In genomic region chr10:120130621-120131020, GRCm38 (mm10) we compare ENCODE assay signal across 9 mouse cellular contexts. TPM values are rescaled to one million over a fixed set of nuclear protein-coding genes. Genes with fewer than 3 reads are reported as not detected.
DNase-seq lines count a peak whose midpoint lies in the region; ATAC-seq and TF ChIP-seq lines count a peak whose summit lies in the region.
"Had no signal": no experiment of that assay in that cellular context is flagged by ENCODE, and none has a peak within 500 bp of the region (broad histone marks: within the 10 kb centered on the region; RNA-seq: fewer than 3 reads in every experiment).

No protein-coding gene starts in this region.

- no peak overlapping the region for H3K27ac ChIP-seq in heart, embryonic 11.5 days (ENCODE audit: low read depth, low read length)
- H3K27ac ChIP-seq in bone marrow, adult 2 months (ENCODE audit: control insufficient read depth, insufficient read depth, low read depth, low read length, poor library complexity), result no peak overlapping the region
- no peak overlapping the region for H3K27ac ChIP-seq in hindbrain, postnatal 0 days
- H3K27ac ChIP-seq: embryonic facial prominence, embryonic 15.5 days had no signal

- peak; percentile 14 to 48 for DNase-seq in heart, postnatal 14 days
- DNase-seq in hindbrain, postnatal 0 days (ENCODE audit: low spot score), result peak; percentile 85
- DNase-seq in left cerebral cortex, postnatal 36 days (ENCODE audit: low spot score in 2 of 2), result peak; percentile 26 to 31
- DNase-seq in right cerebral cortex, adult 18-20 months, result peak; percentile 40
- no peak for DNase-seq in MN1 (ENCODE audit: low spot score)

- 52% methylated on average over 16 of the region's 16 CpGs for WGBS in heart, embryonic 11.5 days (ENCODE audit: insufficient replicate concordance)
- WGBS in bone marrow, adult 2 months, result 66% methylated on average over 16 of the region's 16 CpGs
- WGBS in hindbrain, postnatal 0 days, result 63% methylated on average over 16 of the region's 16 CpGs

- no peaks in the 10 kb centered on the region for H3K9me3 ChIP-seq in heart, embryonic 11.5 days (replicated peaks; ENCODE audit: control insufficient read depth, low read length)
- H3K9me3 ChIP-seq in E14TG2a.4 (ENCODE audit: low read length), result peaks cover 4% of the 10 kb centered on the region; the same call in 1 of the 2 replicates
- H3K9me3 ChIP-seq in hindbrain, postnatal 0 days (ENCODE audit: low read length), result no peaks in the 10 kb centered on the region
- H3K9me3 ChIP-seq: embryonic facial prominence, embryonic 15.5 days had no signal

- H3K9ac ChIP-seq in heart, embryonic 11.5 days (ENCODE audit: low read depth, low read length), result no peak overlapping the region
- H3K9ac ChIP-seq in hindbrain, postnatal 0 days (replicated peaks; ENCODE audit: low read length), result no peak overlapping the region
- H3K9ac ChIP-seq: embryonic facial prominence, embryonic 15.5 days had no signal

- H3K36me3 ChIP-seq in heart, embryonic 11.5 days (ENCODE audit: control insufficient read depth, insufficient read depth, low read length), result no peaks in the 10 kb centered on the region
- no peaks in the 10 kb centered on the region for H3K36me3 ChIP-seq in E14TG2a.4 (ENCODE audit: insufficient read depth, low read length)
- H3K36me3 ChIP-seq in hindbrain, postnatal 0 days (ENCODE audit: insufficient read depth, low read length), result no peaks in the 10 kb centered on the region
- H3K36me3 ChIP-seq: embryonic facial prominence, embryonic 15.5 days had no signal

- TF ChIP-seq POLR2A in bone marrow, adult 2 months (IDR thresholded peaks at IDR 0.05; ENCODE audit: borderline replicate concordance, control insufficient read depth, low read depth, low read length), result no peak

- intact Hi-C loops in heart, postnatal 14 days (cut with DNase I), result no loop called here
- intact Hi-C loops in left cerebral cortex, postnatal 36 days (cut with DNase I), result no loop called here

- no peaks in the 10 kb centered on the region; the same call in 1 of the 2 replicates for H3K27me3 ChIP-seq in heart, embryonic 11.5 days (ENCODE audit: control insufficient read depth, insufficient read depth, low read length)
- H3K27me3 ChIP-seq in E14TG2a.4 (ENCODE audit: insufficient read depth, low read length), result peaks cover 9% of the 10 kb centered on the region
- no peaks in the 10 kb centered on the region for H3K27me3 ChIP-seq in hindbrain, postnatal 0 days (ENCODE audit: insufficient read depth, low read length)

- peak; percentile 75 for TF ChIP-seq CTCF in E14TG2a.4 (conservative IDR thresholded peaks at IDR 0.05; ENCODE audit: low read length)
- peak; percentile 37; the same call in 1 of the 2 replicates for TF ChIP-seq CTCF in bone marrow, adult 2 months (IDR thresholded peaks at IDR 0.05; ENCODE audit: control insufficient read depth, insufficient read depth, low read length)
- peak; percentile 71 for TF ChIP-seq CTCF in hindbrain, postnatal 0 days (IDR thresholded peaks at IDR 0.05; ENCODE audit: low read depth)

- ATAC-seq in heart, embryonic 11.5 days (replicated peaks; ENCODE audit: insufficient number of reproducible peaks, low FRiP score, low TSS enrichment), result no peak
- ATAC-seq in hindbrain, postnatal 0 days, result peak; percentile 69; the same call in 1 of the 2 replicates

- no peaks in the 10 kb centered on the region; the same call in 1 of the 2 replicates for H3K4me1 ChIP-seq in heart, embryonic 11.5 days (ENCODE audit: control insufficient read depth, insufficient read depth, low read length)
- peaks cover 56% of the 10 kb centered on the region for H3K4me1 ChIP-seq in E14TG2a.4 (replicated peaks; ENCODE audit: low read depth, low read length)
- peaks cover 3% of the 10 kb centered on the region; the same call in 1 of the 2 replicates for H3K4me1 ChIP-seq in bone marrow, adult 2 months (ENCODE audit: control insufficient read depth, insufficient read depth, low read length)
- no peaks in the 10 kb centered on the region for H3K4me1 ChIP-seq in hindbrain, postnatal 0 days (ENCODE audit: insufficient read depth, low read length)
- H3K4me1 ChIP-seq: embryonic facial prominence, embryonic 15.5 days had no signal

- H3K4me3 ChIP-seq in heart, embryonic 11.5 days (ENCODE audit: low read depth, low read length), result no peak overlapping the region
- H3K4me3 ChIP-seq in E14TG2a.4 (replicated peaks; ENCODE audit: low read length), result no peak overlapping the region
- no peak overlapping the region for H3K4me3 ChIP-seq in bone marrow, adult 2 months (replicated peaks; ENCODE audit: control insufficient read depth, low read depth, low read length)
- H3K4me3 ChIP-seq in hindbrain, postnatal 0 days (ENCODE audit: low read length), result no peak overlapping the region
- H3K4me3 ChIP-seq: embryonic facial prominence, embryonic 15.5 days had no signal

- H3K4me2 ChIP-seq in heart, embryonic 11.5 days, result no peak overlapping the region
- H3K4me2 ChIP-seq in hindbrain, postnatal 0 days (ENCODE audit: low read depth, low read length), result no peak overlapping the region
- H3K4me2 ChIP-seq: embryonic facial prominence, embryonic 15.5 days had no signal

RNA-seq across cellular contexts. Expression of gene Helb, which starts 17.8 kb away (rescaled TPM):
- total RNA-seq in heart, postnatal 14 days (2021), result 10 to 100 TPM; 13.0 to 13.2 TPM
- polyA plus RNA-seq in heart, embryonic 11.5 days (2014; fragmentation: Nextera tagmentation; extraction: Ambion mirVana), result 5.8 and 5.9 TPM in 2 replicates
- 17.6 TPM in 2 replicates for polyA plus RNA-seq in bone marrow, adult 2 months (2011; ENCODE audit: insufficient read depth, insufficient read length, low replicate concordance, missing spikeins)
- total RNA-seq in hindbrain, postnatal 0 days (2014; rRNA removed), result 1.6 and 3.8 TPM in 2 replicates
- 2.1 and 2.2 TPM in 2 replicates for polyA plus RNA-seq in hindbrain, postnatal 0 days (2015; fragmentation: Nextera tagmentation; extraction: Ambion mirVana)
- 1 to 10 TPM; 3.7 to 4.7 TPM for total RNA-seq in left cerebral cortex, postnatal 36 days (2021)
